14 mouse cellular contexts compared by ENCODE assay signal in genomic region chr10:77442250-77442649, GRCm38 (mm10). TPM values are rescaled to one million over a fixed set of nuclear protein-coding genes. Genes with fewer than 3 reads are reported as not detected.
DNase-seq lines count a peak whose midpoint lies in the region; ATAC-seq and TF ChIP-seq lines count a peak whose summit lies in the region.
"Had no signal": no experiment of that assay in that cellular context is flagged by ENCODE, and none has a peak within 500 bp of the region (broad histone marks: within the 10 kb centered on the region; RNA-seq: fewer than 3 reads in every experiment).

No protein-coding gene starts in this region.

- TF ChIP-seq CTCF in kidney, postnatal 0 days (IDR thresholded peaks at IDR 0.05; ENCODE audit: low read depth): peak; percentile 19; the same call in 1 of the 2 replicates
- TF ChIP-seq CTCF in E14TG2a.4 (conservative IDR thresholded peaks at IDR 0.05; ENCODE audit: low read length): peak; percentile 25
- TF ChIP-seq CTCF in MEL (IDR thresholded peaks at IDR 0.05 in 2 of 3, conservative IDR thresholded peaks at IDR 0.05 in 1 of 3; ENCODE audit: control insufficient read depth in 1 of 3, insufficient read depth in 1 of 3, low read depth in 2 of 3, low read length in 3 of 3, poor library complexity in 1 of 3, severe bottlenecking in 1 of 3): peak; percentile 6 to 39 (median 31); a peak in 4 of 6 replicates

- H3K4me3 ChIP-seq in heart, embryonic 10.5 days: no peak overlapping the region
- H3K4me3 ChIP-seq in kidney, postnatal 0 days (replicated peaks; ENCODE audit: low read depth, low read length): no peak overlapping the region
- H3K4me3 ChIP-seq in E14TG2a.4 (replicated peaks; ENCODE audit: low read length): no peak overlapping the region
- no peak overlapping the region for H3K4me3 ChIP-seq in MEL (ENCODE audit: control insufficient read depth in 1 of 2, insufficient read depth in 1 of 2, low read depth in 2 of 2, low read length in 2 of 2)
- H3K4me3 ChIP-seq: forebrain, embryonic 13.5 days; midbrain, embryonic 15.5 days had no signal

- DNase-seq in heart, embryonic 10.5 days (ENCODE audit: low spot score): no peak
- DNase-seq in heart, adult 8-10 months (ENCODE audit: low spot score): no peak
- DNase-seq in kidney, postnatal 0 days (ENCODE audit: low spot score): no peak
- DNase-seq in kidney, postnatal 10 days: no peak
- no peak for DNase-seq in MEL (ENCODE audit: low read depth, low spot score)
- no peak for DNase-seq in layer of hippocampus, adult 9-11 months
- DNase-seq: cerebellum, adult 11-12 months; cerebellum, postnatal 36 days; kidney, postnatal 14 days; right cerebral cortex, adult 18-20 months had no signal

- H3K27ac ChIP-seq in heart, embryonic 10.5 days: peak overlapping the region; percentile 25; the same call in 1 of the 2 replicates
- H3K27ac ChIP-seq in kidney, postnatal 0 days: no peak overlapping the region
- H3K27ac ChIP-seq in MEL (ENCODE audit: control insufficient read depth, low read depth, low read length): no peak overlapping the region
- H3K27ac ChIP-seq: forebrain, embryonic 13.5 days; midbrain, embryonic 15.5 days had no signal

- H3K4me2 ChIP-seq in kidney, postnatal 0 days (ENCODE audit: low read length): no peak overlapping the region
- H3K4me2 ChIP-seq: forebrain, embryonic 13.5 days; midbrain, embryonic 15.5 days had no signal

- H3K79me2 ChIP-seq in MEL (ENCODE audit: control insufficient read depth, insufficient read depth, low read length, poor library complexity): no peaks in the 10 kb centered on the region

- no peaks in the 10 kb centered on the region for H3K27me3 ChIP-seq in heart, embryonic 10.5 days (ENCODE audit: insufficient read depth, poor library complexity, severe bottlenecking)
- H3K27me3 ChIP-seq in kidney, postnatal 0 days (ENCODE audit: insufficient read depth, low read length): no peaks in the 10 kb centered on the region
- H3K27me3 ChIP-seq in E14TG2a.4 (ENCODE audit: insufficient read depth, low read length): no peaks in the 10 kb centered on the region
- H3K27me3 ChIP-seq in MEL (ENCODE audit: control insufficient read depth in 1 of 2, insufficient read depth in 2 of 2, low read length in 2 of 2): peaks cover 0 to 2% of the 10 kb centered on the region in 2 experiments; a peak in 2 of 4 replicates
- H3K27me3 ChIP-seq: forebrain, embryonic 13.5 days; midbrain, embryonic 15.5 days; Patski had no signal

- H3K9ac ChIP-seq in kidney, postnatal 0 days (ENCODE audit: low read depth, low read length): no peak overlapping the region
- H3K9ac ChIP-seq in MEL (ENCODE audit: control insufficient read depth, low read depth, low read length, poor library complexity, severe bottlenecking): no peak overlapping the region
- H3K9ac ChIP-seq: forebrain, embryonic 13.5 days; midbrain, embryonic 15.5 days had no signal

- H3K36me3 ChIP-seq in heart, embryonic 10.5 days: no peaks in the 10 kb centered on the region; the same call in 1 of the 2 replicates
- H3K36me3 ChIP-seq in kidney, postnatal 0 days (ENCODE audit: insufficient read depth, low read length): no peaks in the 10 kb centered on the region
- H3K36me3 ChIP-seq in E14TG2a.4 (ENCODE audit: insufficient read depth, low read length) (no peaks in the 10 kb centered on the region), MEL (ENCODE audit: control insufficient read depth in 1 of 2, insufficient read depth in 2 of 2, low read length in 2 of 2) (no peaks in the 10 kb centered on the region)
- H3K36me3 ChIP-seq: midbrain, embryonic 15.5 days had no signal

- TF ChIP-seq EP300 in MEL (IDR thresholded peaks at IDR 0.05; ENCODE audit: low read depth in 1 of 2, low read length in 2 of 2): no peak

- no peak for ATAC-seq in kidney, postnatal 0 days (replicated peaks; ENCODE audit: low FRiP score, low read depth)
- ATAC-seq: forebrain, embryonic 13.5 days; midbrain, embryonic 15.5 days; Patski had no signal

- WGBS in heart, embryonic 10.5 days: 80% methylated on average over 4 of the region's 4 CpGs
- WGBS in kidney, postnatal 0 days: 71% methylated on average over 4 of the region's 4 CpGs

- peak; percentile 13 for TF ChIP-seq RAD21 in MEL (IDR thresholded peaks at IDR 0.05; ENCODE audit: low read depth, low read length)

- TF ChIP-seq POLR2A in MEL (IDR thresholded peaks at IDR 0.05; ENCODE audit: control insufficient read depth in 1 of 2, insufficient read depth in 1 of 2, low read depth in 1 of 2, low read length in 2 of 2, poor library complexity in 1 of 2): no peak

- peaks cover 28% of the 10 kb centered on the region for H3K4me1 ChIP-seq in heart, embryonic 10.5 days
- H3K4me1 ChIP-seq in kidney, postnatal 0 days (replicated peaks; ENCODE audit: insufficient read depth, low read length): 0 out of 2 replicates have a peak, but pooled peaks cover 4% of the 10 kb centered on the region
- peaks cover 10% of the 10 kb centered on the region for H3K4me1 ChIP-seq in E14TG2a.4 (replicated peaks; ENCODE audit: low read depth, low read length)
- H3K4me1 ChIP-seq in MEL (ENCODE audit: control insufficient read depth in 1 of 2, insufficient read depth in 2 of 2, low read length in 2 of 2): no peaks in the 10 kb centered on the region
- H3K4me1 ChIP-seq: forebrain, embryonic 13.5 days; midbrain, embryonic 15.5 days had no signal

- peaks cover 7% of the 10 kb centered on the region; the same call in 1 of the 2 replicates for H3K9me3 ChIP-seq in heart, embryonic 10.5 days
- no peaks in the 10 kb centered on the region for H3K9me3 ChIP-seq in kidney, postnatal 0 days (replicated peaks; ENCODE audit: low read length)
- 0 out of 2 replicates have a peak, but pooled peaks cover 7% of the 10 kb centered on the region for H3K9me3 ChIP-seq in E14TG2a.4 (ENCODE audit: low read length)
- no peaks in the 10 kb centered on the region for H3K9me3 ChIP-seq in MEL (replicated peaks; ENCODE audit: insufficient read depth, low read length)
- H3K9me3 ChIP-seq: forebrain, embryonic 13.5 days had no signal

TF ChIP-seq in MEL, 35 proteins besides CTCF, POLR2A, EP300 and RAD21:
- TF ChIP-seq ZC3H11A (IDR thresholded peaks at IDR 0.05; ENCODE audit: low read depth, low read length): 0 out of 2 replicates have a peak, but pooled peaks have one; percentile 4
- no peak for TF ChIP-seq MXI1 (IDR thresholded peaks at IDR 0.05; ENCODE audit: low read depth, low read length)
- no peak for TF ChIP-seq ZKSCAN1 (IDR thresholded peaks at IDR 0.05; ENCODE audit: low read depth, low read length)
- no peak for TF ChIP-seq UBTF (IDR thresholded peaks at IDR 0.05; ENCODE audit: borderline replicate concordance, insufficient read depth, low read depth, low read length)
- TF ChIP-seq SMC3 (IDR thresholded peaks at IDR 0.05; ENCODE audit: low read depth, low read length): peak; percentile 38
- no peak for TF ChIP-seq MEF2A (IDR thresholded peaks at IDR 0.05; ENCODE audit: extremely low read depth, insufficient replicate concordance, low read depth, low read length, poor library complexity, severe bottlenecking)

RNA-seq across cellular contexts. Expression of gene Adarb1, which starts 24.2 kb away (rescaled TPM):
- polyA plus RNA-seq in heart, embryonic 10.5 days (2016; fragmentation: Nextera tagmentation; extraction: Ambion mirVana): 9.2 and 9.9 TPM in 2 replicates
- total RNA-seq in heart, adult 8-10 months (2022): 10 to 100 TPM; 12.4 to 17.7 (median 16.4) TPM
- 4.6 TPM in 2 replicates for polyA plus RNA-seq in kidney, postnatal 0 days (2015; fragmentation: Nextera tagmentation; extraction: Ambion mirVana)
- total RNA-seq in MEL (2012; rRNA removed): 1.7 and 2.4 TPM in 2 replicates
- 1 to 10 TPM in 1 of 2 experiments, not detected in 1; 3.8 TPM for polyA plus RNA-seq in MEL (2012; ENCODE audit: insufficient read depth in 1 of 2, insufficient read length in 2 of 2, low read depth in 1 of 2, low replicate concordance in 2 of 2, missing spikeins in 1 of 2)
